Mouse (Mus musculus): ENCODE data around the gene Nutf2. TPM values are rescaled to one million over a fixed set of nuclear protein-coding genes. Genes with fewer than 3 reads are reported as not detected.

Nutf2 gene
- polyA plus RNA-seq, 1 experiment: 15.3 TPM

DNA sequence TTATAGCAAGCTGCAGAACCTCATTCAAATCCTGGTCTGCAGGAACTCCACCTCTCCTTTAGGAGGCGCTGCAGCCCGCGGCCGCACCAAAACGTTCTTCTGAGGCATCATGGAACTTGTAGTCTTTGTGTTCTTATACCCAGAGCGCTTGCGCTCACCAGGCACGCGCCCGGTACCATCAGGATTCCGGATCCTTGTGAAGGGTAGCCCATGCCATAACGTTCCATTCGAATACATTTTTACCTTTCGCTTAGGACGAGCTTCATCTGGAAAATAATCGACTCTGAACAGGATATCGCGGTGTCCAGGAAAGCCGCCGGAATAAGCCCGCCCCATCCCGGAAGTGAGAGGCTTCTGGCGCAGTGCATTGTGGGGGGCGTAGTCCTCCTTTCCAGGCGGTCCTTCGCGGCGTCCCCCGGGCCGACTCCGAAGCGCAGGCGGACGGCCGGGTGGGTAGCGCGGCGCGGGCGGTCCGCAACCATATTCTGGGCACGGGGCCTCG, 5.6 kb upstream of the Nutf2 start, which contains the start of gene Thap11:
Thap11 (plus strand) TSS at position 418 of the 502 bp plus-strand sequence.
- TF ChIP-seq POLR2A (IDR thresholded peaks at IDR 0.05; ENCODE audit: low read depth, low read length) (peak; percentile 46; the same call in 1 of the 2 replicates), CTCF (IDR thresholded peaks at IDR 0.05; ENCODE audit: extremely low read depth, insufficient read length, insufficient replicate concordance, low read depth, low read length) (peak; percentile 95)
- Histone ChIP-seq H3K4me1 (ENCODE audit: control insufficient read depth, insufficient read depth, insufficient read length, low read length) (peaks cover 9% of the 10 kb centered on the region), H3K27me3 (ENCODE audit: control insufficient read depth, insufficient read depth, low read length) (no peaks in the 10 kb centered on the region), H3K27ac (ENCODE audit: insufficient read depth, low read depth, low read length) (peak within 1 kb of the TSS; percentile 50), H3K36me3 (ENCODE audit: control insufficient read depth, insufficient read depth, low read length) (no peaks in the 10 kb centered on the region), H3K4me3 (ENCODE audit: low read depth, low read length) (peak within 1 kb of the TSS; percentile 78)
- under 1% methylated on average over 43 of the region's 43 CpGs for WGBS

DNA sequence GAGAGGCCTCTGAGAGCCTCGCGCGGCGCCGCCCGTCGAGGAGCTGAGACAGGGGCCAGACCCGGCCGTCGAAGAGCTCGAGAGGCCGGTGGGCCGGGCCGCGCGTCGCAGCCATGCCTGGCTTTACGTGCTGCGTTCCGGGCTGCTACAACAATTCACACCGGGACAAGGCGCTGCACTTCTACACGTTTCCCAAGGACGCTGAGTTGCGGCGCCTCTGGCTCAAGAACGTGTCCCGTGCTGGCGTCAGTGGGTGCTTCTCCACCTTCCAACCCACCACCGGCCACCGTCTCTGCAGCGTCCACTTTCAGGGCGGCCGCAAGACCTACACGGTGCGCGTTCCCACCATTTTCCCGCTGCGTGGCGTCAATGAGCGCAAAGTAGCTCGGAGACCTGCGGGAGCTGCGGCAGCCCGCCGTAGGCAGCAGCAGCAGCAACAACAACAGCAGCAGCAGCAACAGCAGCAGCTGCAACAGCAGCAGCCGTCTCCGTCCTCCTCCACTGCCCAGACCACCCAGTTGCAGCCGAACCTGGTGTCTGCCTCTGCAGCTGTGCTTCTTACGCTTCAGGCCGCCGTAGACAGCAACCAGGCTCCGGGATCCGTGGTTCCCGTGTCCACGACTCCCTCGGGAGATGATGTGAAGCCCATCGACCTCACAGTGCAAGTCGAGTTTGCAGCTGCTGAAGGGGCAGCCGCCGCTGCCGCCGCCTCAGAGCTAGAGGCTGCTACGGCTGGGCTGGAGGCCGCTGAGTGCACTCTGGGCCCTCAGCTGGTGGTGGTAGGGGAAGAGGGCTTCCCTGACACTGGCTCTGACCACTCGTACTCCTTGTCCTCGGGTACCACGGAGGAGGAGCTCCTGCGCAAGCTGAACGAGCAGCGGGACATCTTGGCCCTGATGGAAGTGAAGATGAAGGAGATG, 4.9 kb upstream of the Nutf2 start:
- TF ChIP-seq CTCF (IDR thresholded peaks at IDR 0.05; ENCODE audit: extremely low read depth, insufficient read length, insufficient replicate concordance, low read depth, low read length) (no peak), POLR2A (IDR thresholded peaks at IDR 0.05; ENCODE audit: low read depth, low read length) (0 out of 2 replicates have a peak, but pooled peaks have one; percentile 4)
- Histone ChIP-seq H3K4me3 (ENCODE audit: low read depth, low read length) (peak overlapping the region; percentile 78), H3K4me1 (ENCODE audit: control insufficient read depth, insufficient read depth, insufficient read length, low read length) (peaks cover 9% of the 10 kb centered on the region), H3K36me3 (ENCODE audit: control insufficient read depth, insufficient read depth, low read length) (no peaks in the 10 kb centered on the region), H3K27ac (ENCODE audit: insufficient read depth, low read depth, low read length) (peak overlapping the region; percentile 42), H3K27me3 (ENCODE audit: control insufficient read depth, insufficient read depth, low read length) (no peaks in the 10 kb centered on the region)
- WGBS: under 1% methylated on average over 71 of the region's 71 CpGs

DNA sequence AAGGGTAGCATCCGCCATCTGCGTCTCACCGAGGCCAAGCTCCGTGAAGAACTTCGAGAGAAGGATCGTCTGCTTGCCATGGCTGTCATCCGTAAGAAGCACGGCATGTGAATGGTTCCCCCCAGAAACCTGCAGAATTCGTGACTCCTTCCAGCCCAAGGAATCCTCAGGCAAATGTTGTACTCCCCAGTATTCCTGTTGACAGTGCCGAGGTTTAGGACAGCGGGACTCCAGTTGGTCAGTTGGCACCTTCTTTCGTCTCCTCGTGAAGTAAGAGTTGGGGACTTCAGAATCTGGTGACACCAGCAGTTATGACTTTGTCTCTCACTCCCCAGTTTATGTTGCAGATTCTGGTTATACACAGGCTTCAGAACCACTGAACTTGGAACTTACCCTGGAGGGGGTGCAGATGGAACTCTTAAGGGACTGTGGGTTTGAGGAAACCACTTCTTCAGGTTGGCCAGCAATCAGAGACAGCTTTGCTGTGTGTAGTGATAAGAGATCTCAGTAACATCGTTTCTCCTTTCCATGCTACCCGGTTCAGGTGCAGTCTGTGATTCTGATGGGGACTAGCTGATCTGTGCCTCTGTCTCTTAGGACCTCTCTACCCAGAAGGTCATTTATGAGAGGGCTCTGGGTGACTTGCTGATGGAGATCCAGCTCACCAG, 4.1 kb upstream of the Nutf2 start:
- no peaks in the 10 kb centered on the region for H3K36me3 ChIP-seq (ENCODE audit: control insufficient read depth, insufficient read depth, low read length)
- peaks cover 9% of the 10 kb centered on the region for H3K4me1 ChIP-seq (ENCODE audit: control insufficient read depth, insufficient read depth, insufficient read length, low read length)
- H3K27me3 ChIP-seq (ENCODE audit: control insufficient read depth, insufficient read depth, low read length): no peaks in the 10 kb centered on the region
- no peak for TF ChIP-seq CTCF (IDR thresholded peaks at IDR 0.05; ENCODE audit: extremely low read depth, insufficient read length, insufficient replicate concordance, low read depth, low read length)
- no peak for TF ChIP-seq POLR2A (IDR thresholded peaks at IDR 0.05; ENCODE audit: low read depth, low read length)
- no peak overlapping the region for H3K27ac ChIP-seq (ENCODE audit: insufficient read depth, low read depth, low read length)
- 9% methylated on average over 15 of the region's 15 CpGs for WGBS
- peak overlapping the region; percentile 78 for H3K4me3 ChIP-seq (ENCODE audit: low read depth, low read length)

DNA sequence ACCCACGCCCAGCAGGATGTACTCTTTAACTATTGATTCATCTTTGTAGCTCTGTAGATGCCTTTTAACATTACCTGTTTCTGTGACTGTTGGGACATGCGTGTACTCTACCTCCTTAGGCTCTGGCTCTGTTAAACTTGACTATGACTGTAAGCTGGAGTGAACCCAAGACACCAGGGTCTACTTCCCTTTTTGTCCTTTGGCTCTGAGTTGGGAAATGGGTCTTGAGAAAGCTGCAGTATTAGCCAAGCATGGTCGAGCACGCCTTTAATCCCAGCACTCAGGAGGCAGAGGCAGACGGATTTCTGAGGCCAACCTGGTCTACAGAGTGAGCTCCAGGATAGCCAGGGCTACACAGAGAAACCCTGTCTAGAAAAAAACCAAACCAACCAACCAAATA, 1.9 kb upstream of the Nutf2 start:
- Histone ChIP-seq H3K4me1 (ENCODE audit: control insufficient read depth, insufficient read depth, insufficient read length, low read length) (peaks cover 16% of the 10 kb centered on the region), H3K27ac (ENCODE audit: insufficient read depth, low read depth, low read length) (no peak overlapping the region), H3K27me3 (ENCODE audit: control insufficient read depth, insufficient read depth, low read length) (no peaks in the 10 kb centered on the region), H3K4me3 (ENCODE audit: low read depth, low read length) (no peak overlapping the region), H3K36me3 (ENCODE audit: control insufficient read depth, insufficient read depth, low read length) (no peaks in the 10 kb centered on the region)
- WGBS: 76% methylated on average over 5 of the region's 5 CpGs
- TF ChIP-seq POLR2A (IDR thresholded peaks at IDR 0.05; ENCODE audit: low read depth, low read length) (no peak), CTCF (IDR thresholded peaks at IDR 0.05; ENCODE audit: extremely low read depth, insufficient read length, insufficient replicate concordance, low read depth, low read length) (no peak)

GRCm38 (mm10) chr8:105859314-105859713, 1.1 kb upstream of the Nutf2 start:
- no peak overlapping the region for H3K4me3 ChIP-seq (ENCODE audit: low read depth, low read length)

DNA sequence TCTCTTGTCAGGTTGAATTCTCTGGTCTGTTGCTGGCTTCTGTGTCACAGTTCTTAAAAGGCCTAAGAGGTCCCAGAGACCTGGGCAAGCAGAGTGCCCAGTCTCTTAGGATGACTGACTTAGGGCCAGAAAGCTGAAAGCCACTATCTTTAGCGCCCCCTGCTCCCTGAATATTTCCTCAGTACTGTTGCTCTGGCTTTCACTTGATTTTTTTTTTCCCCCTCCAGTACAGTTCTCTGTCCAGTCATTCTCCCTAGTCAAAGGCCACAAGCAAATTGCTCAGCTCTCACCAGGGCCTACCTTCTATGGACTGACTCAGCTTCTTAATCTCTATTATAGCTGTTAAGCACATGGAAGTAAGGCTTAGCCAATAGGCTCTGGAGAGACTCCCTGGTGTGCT, 1.6 kb downstream of the Nutf2 start:
- WGBS: 0% methylated on average over 1 of the region's 1 CpGs
- H3K4me3 ChIP-seq (ENCODE audit: low read depth, low read length): no peak overlapping the region

More at GRCm38 (mm10) chr8:105859314-105859713, 1.1 kb upstream of the Nutf2 start:
- WGBS: 65% methylated on average over 5 of the region's 5 CpGs
- no peaks in the 10 kb centered on the region for H3K27me3 ChIP-seq (ENCODE audit: control insufficient read depth, insufficient read depth, low read length)
- 0 out of 2 replicates have a peak overlapping the region, but pooled peaks have one; percentile 90 for H3K27ac ChIP-seq (ENCODE audit: insufficient read depth, low read depth, low read length)
- TF ChIP-seq CTCF (IDR thresholded peaks at IDR 0.05; ENCODE audit: extremely low read depth, insufficient read length, insufficient replicate concordance, low read depth, low read length) (no peak), POLR2A (IDR thresholded peaks at IDR 0.05; ENCODE audit: low read depth, low read length) (no peak)
- H3K36me3 ChIP-seq (ENCODE audit: control insufficient read depth, insufficient read depth, low read length): no peaks in the 10 kb centered on the region
- peaks cover 16% of the 10 kb centered on the region for H3K4me1 ChIP-seq (ENCODE audit: control insufficient read depth, insufficient read depth, insufficient read length, low read length)

More for the DNA sequence above, 1.6 kb downstream of the Nutf2 start:
- Histone ChIP-seq H3K36me3 (ENCODE audit: control insufficient read depth, insufficient read depth, low read length) (peaks cover 3% of the 10 kb centered on the region; the same call in 1 of the 2 replicates), H3K27me3 (ENCODE audit: control insufficient read depth, insufficient read depth, low read length) (no peaks in the 10 kb centered on the region), H3K27ac (ENCODE audit: insufficient read depth, low read depth, low read length) (no peak overlapping the region), H3K4me1 (ENCODE audit: control insufficient read depth, insufficient read depth, insufficient read length, low read length) (peaks cover 7% of the 10 kb centered on the region; the same call in 1 of the 2 replicates)
- no peak for TF ChIP-seq CTCF (IDR thresholded peaks at IDR 0.05; ENCODE audit: extremely low read depth, insufficient read length, insufficient replicate concordance, low read depth, low read length)
- TF ChIP-seq POLR2A (IDR thresholded peaks at IDR 0.05; ENCODE audit: low read depth, low read length): no peak

All from small intestine, adult 2 months (tissue).